Mouse (Mus musculus) lung, embryonic 14.5 days (tissue): ENCODE data around the gene As3mt. TPM values are rescaled to one million over a fixed set of nuclear protein-coding genes. Genes with fewer than 3 reads are reported as not detected.
"Not testable (repeated sequence)": the region's sequence is repeated elsewhere in the genome, so short reads cannot be mapped to it uniquely, and the experiment has no call there.

Source experiments
- ATAC-seq: fragments of 200-750 bp; cut with Nextera tagmentation; 2 replicates; pipeline ENCODE4 v1.8.0; 2017; ENCODE audit warnings: mild to moderate bottlenecking, moderate TSS enrichment, moderate library complexity; ENCODE audit not compliant: insufficient read depth
- DNase-seq: peaks from one replicate; pipeline ENCODE4 v3.0.0-alpha.2; 2015
- H3K27ac ChIP-seq: fragments of 300-500 bp; sonication (generic); 2 replicates; pipeline ENCODE4 v1.5.1; 2014; ENCODE audit warnings: low read depth, mild to moderate bottlenecking, moderate library complexity
- H3K27me3 ChIP-seq: fragments of 300-500 bp; sonication (generic); 2 replicates; pipeline ENCODE4 v1.6.1; 2014; ENCODE audit warnings: low read length, control low read depth; ENCODE audit not compliant: insufficient read depth
- H3K36me3 ChIP-seq: fragments of 300-500 bp; sonication (generic); 2 replicates; pipeline ENCODE4 v1.6.1; 2014; ENCODE audit warnings: control low read depth; ENCODE audit not compliant: insufficient read depth
- H3K4me1 ChIP-seq: fragments of 300-500 bp; sonication (generic); 2 replicates; pipeline ENCODE4 v1.6.1; 2014; ENCODE audit warnings: antibody characterized with exemption, control low read depth; ENCODE audit not compliant: insufficient read depth
- H3K4me2 ChIP-seq: fragments of 300-500 bp; sonication (generic); 2 replicates; pipeline ENCODE4 v1.6.1; 2014; ENCODE audit warnings: mild to moderate bottlenecking
- H3K4me3 ChIP-seq: fragments of 300-500 bp; sonication (generic); 2 replicates; pipeline ENCODE4 v1.5.1; 2014; ENCODE audit warnings: low read depth, low read length
- H3K9ac ChIP-seq: fragments of 300-500 bp; sonication (generic); 2 replicates; pipeline ENCODE4 v1.6.1; 2014
- H3K9me3 ChIP-seq: fragments of 300-500 bp; sonication (generic); 2 replicates; pipeline ENCODE4 v1.6.1; 2016; ENCODE audit warnings: low read depth, low read length, control low read depth
- CTCF ChIP-seq: IDR thresholded peaks from 2 replicates; pipeline ENCODE4 v1.5.1; 2016; ENCODE audit warnings: antibody characterized with exemption, low read depth
- WGBS: fragments of 180-500 bp; shearing (Covaris S2); extraction: QIAGEN DNeasy Blood & Tissue Kit; methylation state at CpG from one replicate; pipeline ENCODE4 v1.1.7; 2014; 5-methylcytosine and 5-hydroxymethylcytosine counted together
- polyA plus RNA-seq: library from polyadenylated mRNA; unstranded; fragments of >200 nt; fragmentation: Nextera tagmentation; extraction: Ambion mirVana; gene quantifications from 2 replicates; pipeline ENCODE4 v1.2.1, GENCODE M21; 2014

As3mt gene
- polyA plus RNA-seq, 1 experiment from 2014 or later = 29.2 TPM

DNA sequence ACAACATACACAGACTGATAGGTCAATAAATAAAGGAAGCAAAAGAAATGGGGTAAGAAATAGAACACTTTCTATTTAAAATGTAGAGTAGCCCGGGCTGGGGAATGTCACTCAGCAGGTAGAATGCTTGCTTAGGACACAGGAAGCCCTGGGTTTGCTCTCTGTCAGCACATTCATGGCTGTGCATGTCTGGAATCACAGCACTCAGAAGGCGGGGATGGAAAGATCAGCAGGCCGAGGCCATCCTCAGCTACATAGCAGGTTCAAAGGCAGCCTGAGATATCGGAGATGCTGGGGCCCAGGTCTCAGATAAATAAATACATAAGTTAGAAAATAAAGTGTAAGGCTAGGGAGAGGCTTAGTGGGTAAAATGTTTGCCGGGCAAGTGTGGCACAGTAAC, 45.0 kb downstream of the As3mt start:
- Histone ChIP-seq H3K9me3 (no peaks in the 10 kb centered on the region), H3K27me3 (no peaks in the 10 kb centered on the region), H3K27ac (no peak overlapping the region), H3K9ac (no peak overlapping the region), H3K4me2 (no peak overlapping the region), H3K36me3 (no peaks in the 10 kb centered on the region), H3K4me1 (no peaks in the 10 kb centered on the region), H3K4me3 (no peak overlapping the region)
- TF ChIP-seq CTCF = no peak
- DNase-seq = no peak
- 68% methylated on average over 5 of the region's 5 CpGs for WGBS
- no peak for ATAC-seq

DNA sequence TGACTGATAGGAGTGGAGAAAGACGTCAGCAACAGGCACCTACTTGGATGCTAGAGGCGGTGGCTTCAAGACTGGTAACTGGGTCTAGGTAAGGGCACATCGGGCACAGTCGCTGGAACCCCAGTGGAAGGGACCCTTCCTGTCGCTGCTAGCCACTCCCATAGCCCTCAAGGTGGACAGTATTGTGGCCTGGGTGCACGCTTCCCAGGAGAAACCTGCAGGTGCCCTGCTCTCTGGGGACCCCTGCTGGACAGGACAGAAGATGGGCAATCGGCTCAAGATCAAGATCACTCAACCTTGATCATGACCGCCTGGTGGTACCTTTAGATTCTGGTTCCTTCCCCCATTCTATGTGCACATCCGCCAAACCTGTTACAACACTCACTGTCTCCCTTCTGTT, 47.8 kb downstream of the As3mt start:
- WGBS = 37% methylated on average over 9 of the region's 9 CpGs
- H3K27me3 ChIP-seq = no peaks in the 10 kb centered on the region
- DNase-seq = peak; percentile 36
- H3K4me2 ChIP-seq = no peak overlapping the region
- no peak overlapping the region for H3K9ac ChIP-seq
- H3K4me3 ChIP-seq = no peak overlapping the region
- no peaks in the 10 kb centered on the region for H3K36me3 ChIP-seq
- TF ChIP-seq CTCF = peak; percentile 71
- ATAC-seq = no peak
- no peak overlapping the region for H3K27ac ChIP-seq
- no peaks in the 10 kb centered on the region for H3K4me1 ChIP-seq
- H3K9me3 ChIP-seq = no peaks in the 10 kb centered on the region

DNA sequence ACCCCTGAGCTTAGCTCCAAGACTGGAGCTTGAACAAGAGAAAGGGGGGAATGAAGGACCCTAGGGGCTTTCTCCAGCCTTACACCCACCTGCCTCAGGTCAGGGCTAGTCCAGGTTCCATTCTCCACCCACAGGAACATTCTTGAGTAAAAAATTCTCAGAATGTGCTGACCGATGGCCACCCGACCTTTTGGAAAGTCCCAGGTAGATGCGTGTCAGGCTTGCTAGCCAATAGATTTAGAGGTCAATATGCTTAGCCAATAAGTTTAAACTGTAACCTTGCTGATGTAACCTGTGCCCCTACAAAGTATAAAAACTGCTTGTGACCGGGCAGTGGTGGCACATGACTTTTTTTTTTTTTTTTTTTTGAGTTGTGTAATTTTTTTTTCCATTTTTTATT, 49.0 kb downstream of the As3mt start:
- TF ChIP-seq CTCF = no peak
- no peaks in the 10 kb centered on the region for H3K9me3 ChIP-seq
- H3K27ac ChIP-seq = no peak overlapping the region
- H3K4me2 ChIP-seq = no peak overlapping the region
- H3K36me3 ChIP-seq = no peaks in the 10 kb centered on the region
- H3K27me3 ChIP-seq = no peaks in the 10 kb centered on the region
- WGBS = 84% methylated on average over 4 of the region's 4 CpGs
- no peak overlapping the region for H3K9ac ChIP-seq
- no peaks in the 10 kb centered on the region for H3K4me1 ChIP-seq
- no peak for DNase-seq
- no peak for ATAC-seq
- no peak overlapping the region for H3K4me3 ChIP-seq

DNA sequence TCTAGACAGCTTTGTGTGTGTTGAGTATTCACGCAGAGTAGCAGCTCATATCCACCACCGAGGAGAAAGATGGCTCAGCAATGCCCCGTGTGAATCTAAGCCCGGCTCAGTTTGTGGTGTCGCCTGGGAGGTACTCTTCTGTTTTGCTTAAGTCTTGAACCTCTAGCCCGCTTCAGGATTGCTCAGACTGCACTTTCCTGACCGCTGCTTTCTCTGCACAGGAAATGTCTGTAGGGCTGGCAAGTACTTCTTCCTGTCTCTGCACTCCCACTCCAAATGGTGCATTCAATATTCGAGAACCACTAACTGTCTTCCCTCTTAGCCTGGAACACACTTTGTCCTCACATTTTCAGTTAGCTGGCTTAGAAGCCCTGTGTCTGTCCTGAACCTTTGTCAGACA, 51.8 kb downstream of the As3mt start:
- DNase-seq = peak; percentile 7
- 59% methylated on average over 8 of the region's 8 CpGs for WGBS

DNA sequence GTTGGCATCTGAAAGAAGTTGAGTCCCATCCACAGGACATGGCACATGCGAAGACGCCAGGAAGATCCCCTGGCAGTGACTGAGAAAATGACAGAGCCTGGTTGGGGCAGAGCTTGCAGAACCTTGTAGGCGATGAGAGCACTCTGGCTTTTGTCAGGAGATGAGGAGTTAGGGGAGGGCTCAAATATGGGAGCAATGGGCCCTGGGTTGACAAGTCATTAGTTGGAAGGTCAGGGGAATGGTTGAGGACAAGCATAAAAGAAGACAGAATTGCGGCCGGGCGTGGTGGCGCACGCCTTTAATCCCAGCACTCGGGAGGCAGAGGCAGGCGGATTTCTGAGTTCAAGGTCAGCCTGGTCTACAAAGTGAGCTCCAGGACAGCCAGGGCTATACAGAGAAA, 52.7 kb downstream of the As3mt start:
- H3K9ac ChIP-seq, ATAC-seq, H3K4me1 ChIP-seq, H3K27ac ChIP-seq, H3K9me3 ChIP-seq, DNase-seq, H3K4me3 ChIP-seq, H3K36me3 ChIP-seq, H3K4me2 ChIP-seq: not testable (repeated sequence)
- H3K27me3 ChIP-seq = peaks cover 23% of the 10 kb centered on the region; the same call in 1 of the 2 replicates
- 86% methylated on average over 10 of the region's 10 CpGs for WGBS

More for the DNA sequence above, 51.8 kb downstream of the As3mt start:
- Histone ChIP-seq H3K27me3 (peaks cover 15% of the 10 kb centered on the region; the same call in 1 of the 2 replicates), H3K4me2 (no peak overlapping the region), H3K9me3 (no peaks in the 10 kb centered on the region), H3K36me3 (no peaks in the 10 kb centered on the region), H3K4me1 (peaks cover 6% of the 10 kb centered on the region; the same call in 1 of the 2 replicates), H3K9ac (no peak overlapping the region), H3K4me3 (no peak overlapping the region), H3K27ac (no peak overlapping the region)
- no peak for ATAC-seq
- no peak for TF ChIP-seq CTCF

DNA sequence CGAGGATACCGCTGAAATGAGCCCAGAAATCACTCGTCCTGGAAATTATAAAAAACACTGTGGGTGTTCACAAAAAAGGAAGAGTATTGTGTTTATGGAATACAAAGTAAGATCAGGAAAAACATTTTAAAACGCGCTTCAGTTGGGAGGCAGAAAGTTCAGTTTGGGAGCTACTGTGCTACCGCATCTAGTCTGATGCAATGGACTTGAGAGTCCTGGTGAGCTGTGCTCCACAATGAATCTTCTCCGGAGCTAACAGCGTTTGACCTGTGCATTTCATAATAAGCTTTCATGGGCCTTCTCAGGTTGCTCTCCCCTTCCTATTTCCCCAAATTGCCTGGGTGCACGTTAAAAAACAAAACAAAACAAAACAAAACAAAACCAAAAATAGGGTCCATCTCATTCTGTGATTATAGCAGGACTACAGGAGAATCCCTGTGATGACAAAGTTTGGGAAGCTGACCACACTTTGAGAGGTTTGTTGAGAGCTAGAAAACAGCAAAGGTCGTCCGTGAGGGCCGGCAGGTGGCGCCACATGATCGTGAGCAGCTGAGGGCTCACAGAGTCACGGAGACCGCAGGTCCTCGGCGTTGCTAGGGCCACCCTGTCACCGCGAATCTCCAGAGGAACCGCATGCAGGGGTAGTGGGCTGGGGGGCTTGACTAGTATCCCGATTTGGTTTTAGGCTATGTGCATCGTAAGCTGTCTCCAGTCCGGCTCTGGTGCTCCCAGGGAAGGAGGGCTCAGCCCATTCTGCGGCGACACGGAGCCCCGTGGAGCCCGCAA, 53.3 kb downstream of the As3mt start:
- peaks cover 6% of the 10 kb centered on the region; the same call in 1 of the 2 replicates for H3K4me1 ChIP-seq
- no peak overlapping the region for H3K9ac ChIP-seq
- H3K4me3 ChIP-seq = peak overlapping the region; percentile 90
- no peaks in the 10 kb centered on the region for H3K9me3 ChIP-seq
- ATAC-seq (peak; percentile 72), DNase-seq (peak; percentile 94)
- H3K4me2 ChIP-seq = peak overlapping the region; percentile 100
- H3K27me3 ChIP-seq = peaks cover 24% of the 10 kb centered on the region; the same call in 1 of the 2 replicates
- 18% methylated on average over 29 of the region's 29 CpGs for WGBS
- no peaks in the 10 kb centered on the region for H3K36me3 ChIP-seq
- H3K27ac ChIP-seq = no peak overlapping the region
- peak; percentile 97 for TF ChIP-seq CTCF

DNA sequence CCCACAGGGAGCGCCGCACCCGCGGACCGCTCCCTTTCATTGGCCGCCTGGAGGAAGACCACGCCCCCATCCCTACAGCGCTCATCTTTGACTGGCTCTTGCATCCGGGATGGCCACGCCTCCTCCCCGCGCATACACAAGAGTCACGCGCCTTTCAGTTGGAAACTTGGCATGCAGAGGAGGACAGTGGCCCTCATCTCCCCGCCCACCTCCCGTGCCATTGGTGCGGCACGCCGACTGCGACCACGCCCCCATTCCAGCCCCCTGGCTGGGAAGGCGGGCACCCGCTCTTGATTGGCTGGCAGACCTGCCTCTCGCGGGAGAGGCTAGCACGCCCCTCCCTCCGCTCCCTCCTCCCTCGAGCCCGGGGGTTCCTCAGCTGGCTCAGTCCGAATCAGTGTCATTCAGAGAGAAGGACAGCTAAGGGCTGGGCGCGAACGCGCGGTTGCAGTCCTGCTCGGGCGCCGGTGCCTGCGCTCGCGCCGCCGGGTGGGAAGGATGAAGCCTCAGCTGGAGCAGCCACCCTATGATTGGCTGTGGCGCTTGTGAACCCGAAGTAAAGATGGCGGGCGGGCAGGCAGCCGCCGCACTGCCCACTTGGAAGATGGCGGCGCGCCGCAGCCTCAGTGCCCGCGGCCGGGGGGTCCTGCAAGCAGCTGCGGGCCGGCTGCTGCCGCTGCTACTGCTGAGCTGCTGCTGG, 54.1 kb downstream of the As3mt start, which contains the start of gene Cnnm2:
TSS of gene Cnnm2 (plus strand) at position 350 of the 700 bp plus-strand sequence.
- peak; percentile 100 for DNase-seq
- peak within 1 kb of the TSS; percentile 69 for H3K9ac ChIP-seq
- H3K4me2 ChIP-seq = peak within 1 kb of the TSS; percentile 100
- no peak within 1 kb of the TSS for H3K27ac ChIP-seq
- H3K27me3 ChIP-seq = peaks cover 24% of the 10 kb centered on the region; the same call in 1 of the 2 replicates
- peaks cover 6% of the 10 kb centered on the region; the same call in 1 of the 2 replicates for H3K4me1 ChIP-seq
- peak; percentile 96 for ATAC-seq
- H3K9me3 ChIP-seq = no peaks in the 10 kb centered on the region
- H3K36me3 ChIP-seq = no peaks in the 10 kb centered on the region
- peak within 1 kb of the TSS; percentile 90 for H3K4me3 ChIP-seq
- TF ChIP-seq CTCF = no peak
- WGBS = under 1% methylated on average over 59 of the region's 59 CpGs
